Mouse (Mus musculus) liver, embryonic 14.5 days (tissue): ENCODE results near the gene Gsc. TPM values are rescaled to one million over a fixed set of nuclear protein-coding genes. Genes with fewer than 3 reads are reported as not detected.
"Not testable (repeated sequence)": the region's sequence is repeated elsewhere in the genome, so short reads cannot be mapped to it uniquely, and the experiment has no call there.

Experiments
- ATAC-seq: fragments of 200-750 bp; cut with Nextera tagmentation; 2 replicates; pipeline ENCODE4 v1.8.0; 2017; ENCODE audit warnings: moderate number of reproducible peaks, mild to moderate bottlenecking, moderate library complexity; ENCODE audit not compliant: insufficient read depth
- DNase-seq, 3 experiments: peaks; one replicate each; pipeline ENCODE4 v3.0.0-alpha.2; 2012 to 2013; ENCODE audit warnings: low read depth in 3 of 3, low spot score in 3 of 3
- H3K27ac ChIP-seq: fragments of 300-500 bp; sonication (generic); 2 replicates; pipeline ENCODE4 v1.5.1; 2014; ENCODE audit warnings: moderate library complexity, mild to moderate bottlenecking, control low read depth, inconsistent platforms
- H3K27me3 ChIP-seq: fragments of 300-500 bp; sonication (generic); 2 replicates; pipeline ENCODE4 v1.6.1; 2014; ENCODE audit warnings: mild to moderate bottlenecking, low read length, moderate library complexity; ENCODE audit not compliant: control insufficient read depth, insufficient read depth
- H3K36me3 ChIP-seq: fragments of 300-500 bp; sonication (generic); replicated peaks from 2 replicates; pipeline ENCODE4 v1.6.1; 2014; ENCODE audit warnings: low read depth; ENCODE audit not compliant: control insufficient read depth, insufficient read depth
- H3K4me1 ChIP-seq, 2 experiments: fragments of 200-500 bp in 1 of 2; fragments of 300-500 bp in 1 of 2; sonication (generic) in 1 of 2; replicated peaks; 2 replicates each; pipeline ENCODE4 v1.6.1; 2012 to 2014; ENCODE audit warnings: antibody characterized with exemption in 1 of 2, inconsistent platforms in 1 of 2, low read length in 1 of 2; ENCODE audit not compliant: control insufficient read depth in 2 of 2, insufficient read depth in 2 of 2
- H3K4me2 ChIP-seq: fragments of 300-500 bp; sonication (generic); 2 replicates; pipeline ENCODE4 v1.6.1; 2014; ENCODE audit warnings: low read depth, mild to moderate bottlenecking, control low read depth, moderate library complexity
- H3K4me3 ChIP-seq, 2 experiments: fragments of 200-500 bp in 1 of 2; fragments of 300-500 bp in 1 of 2; sonication (generic) in 1 of 2; 2 replicates each; pipeline ENCODE4 v1.5.1; 2012 to 2014; ENCODE audit warnings: low read depth in 2 of 2, low read length in 2 of 2, mild to moderate bottlenecking in 2 of 2, control low read depth in 1 of 2, inconsistent platforms in 1 of 2, moderate library complexity in 1 of 2; ENCODE audit not compliant: insufficient read depth in 1 of 2
- H3K9ac ChIP-seq: fragments of 300-500 bp; sonication (generic); replicated peaks from 2 replicates; pipeline ENCODE4 v1.6.1; 2014; ENCODE audit warnings: mild to moderate bottlenecking, control low read depth, moderate library complexity
- H3K9me3 ChIP-seq: fragments of 300-500 bp; sonication (generic); 2 replicates; pipeline ENCODE4 v1.6.1; 2016; ENCODE audit warnings: low read length, mixed read lengths; ENCODE audit not compliant: control insufficient read depth
- CTCF ChIP-seq: IDR thresholded peaks from 2 replicates; pipeline ENCODE4 v1.5.1; 2016; ENCODE audit warnings: antibody characterized with exemption, low read depth, control low read depth
- EP300 ChIP-seq: IDR thresholded peaks from 2 replicates; pipeline ENCODE4 v1.6.1; 2016; ENCODE audit warnings: antibody characterized with exemption, low read depth
- WGBS: fragments of 180-500 bp; shearing (Covaris S2); extraction: QIAGEN DNeasy Blood & Tissue Kit; methylation state at CpG from one replicate; pipeline ENCODE4 v1.1.7; 2014; ENCODE audit not compliant: insufficient replicate concordance; 5-methylcytosine and 5-hydroxymethylcytosine counted together
- polyA plus RNA-seq, 2 experiments: library from polyadenylated mRNA; depleted of rRNA in 1 of 2; stranded (reverse) in 1 of 2; unstranded in 1 of 2; fragments of >200 nt; fragmentation: Nextera tagmentation in 1 of 2; extraction: Ambion mirVana in 1 of 2; gene quantifications; 2 replicates each; pipeline versions ENCODE4 v1.2.1 to v1.2.3; 2012 to 2014

Gsc gene
- polyA plus RNA-seq, 2 experiments, result 0.02 TPM; not detected in 1

GRCm38 (mm10) chr12:104461372-104461771, 11.8 kb downstream of the Gsc start:
- 32% methylated on average over 8 of the region's 8 CpGs for WGBS
- no peak for DNase-seq

GRCm38 (mm10) chr12:104459377-104459776, 13.8 kb downstream of the Gsc start:
- Histone ChIP-seq H3K4me1 (no peaks in the 10 kb centered on the region), H3K27ac (no peak overlapping the region), H3K4me2 (no peak overlapping the region), H3K9me3 (no peaks in the 10 kb centered on the region), H3K9ac (no peak overlapping the region), H3K4me3 (no peak overlapping the region), H3K36me3 (no peaks in the 10 kb centered on the region), H3K27me3 (no peaks in the 10 kb centered on the region)
- ATAC-seq (no peak), DNase-seq (no peak)
- WGBS, result 49% methylated on average over 6 of the region's 6 CpGs
- peak; percentile 18; the same call in 1 of the 2 replicates for TF ChIP-seq CTCF
- TF ChIP-seq EP300, result no peak

More at GRCm38 (mm10) chr12:104461372-104461771, 11.8 kb downstream of the Gsc start:
- H3K27ac ChIP-seq, result no peak overlapping the region
- H3K9ac ChIP-seq, result no peak overlapping the region
- H3K27me3 ChIP-seq, result no peaks in the 10 kb centered on the region
- no peak for ATAC-seq
- TF ChIP-seq CTCF (no peak), EP300 (no peak)
- no peaks in the 10 kb centered on the region for H3K36me3 ChIP-seq
- H3K9me3 ChIP-seq, result no peaks in the 10 kb centered on the region
- no peak overlapping the region for H3K4me2 ChIP-seq
- H3K4me1 ChIP-seq, result no peaks in the 10 kb centered on the region
- no peak overlapping the region for H3K4me3 ChIP-seq

- TF ChIP-seq CTCF (no peak), EP300 (no peak)
- H3K4me3 ChIP-seq, result no peak overlapping the region
- H3K4me1 ChIP-seq, result no peaks in the 10 kb centered on the region
- 54% methylated on average over 1 of the region's 1 CpGs for WGBS
- H3K4me2 ChIP-seq, result no peak overlapping the region
- H3K9ac ChIP-seq, result no peak overlapping the region
- H3K27me3 ChIP-seq, result no peaks in the 10 kb centered on the region
- no peak for DNase-seq
- no peaks in the 10 kb centered on the region for H3K9me3 ChIP-seq
- H3K27ac ChIP-seq, result no peak overlapping the region
- ATAC-seq, result no peak
- H3K36me3 ChIP-seq, result no peaks in the 10 kb centered on the region
These were observed 20.1 kb downstream of the Gsc start for GRCm38 (mm10) chr12:104453002-104453401.

- TF ChIP-seq EP300 (no peak), CTCF (no peak)
- WGBS, result 60% methylated on average over 10 of the region's 10 CpGs
- Histone ChIP-seq H3K4me2 (no peak overlapping the region), H3K36me3 (no peaks in the 10 kb centered on the region), H3K4me1 (no peaks in the 10 kb centered on the region), H3K27me3 (no peaks in the 10 kb centered on the region), H3K27ac (no peak overlapping the region), H3K9ac (no peak overlapping the region), H3K4me3 (no peak overlapping the region), H3K9me3 (no peaks in the 10 kb centered on the region)
- ATAC-seq, result no peak
- no peak for DNase-seq
These were observed 22.9 kb downstream of the Gsc start for GRCm38 (mm10) chr12:104450257-104450656.

- Histone ChIP-seq H3K36me3 (no peaks in the 10 kb centered on the region), H3K4me3 (no peak overlapping the region), H3K9ac (no peak overlapping the region), H3K4me1 (no peaks in the 10 kb centered on the region), H3K9me3 (no peaks in the 10 kb centered on the region), H3K27me3 (no peaks in the 10 kb centered on the region), H3K4me2 (no peak overlapping the region), H3K27ac (no peak overlapping the region)
- no peak for ATAC-seq
- peak in 1 of 3 experiments; percentile 14 for DNase-seq
- TF ChIP-seq CTCF (peak; percentile 81), EP300 (no peak)
- 32% methylated on average over 13 of the region's 13 CpGs for WGBS
These were observed 25.0 kb downstream of the Gsc start for GRCm38 (mm10) chr12:104448099-104448498.

GRCm38 (mm10) chr12:104447056-104447455, 26.1 kb downstream of the Gsc start:
- H3K4me1 ChIP-seq, H3K9ac ChIP-seq, H3K27ac ChIP-seq, H3K36me3 ChIP-seq, H3K9me3 ChIP-seq, DNase-seq, H3K4me2 ChIP-seq, H3K27me3 ChIP-seq, ATAC-seq, H3K4me3 ChIP-seq: not testable (repeated sequence)
- WGBS, result 78% methylated on average over 25 of the region's 25 CpGs
